Mouse (Mus musculus): Measurements from ENCODE around the gene Tbcc.

- TF ChIP-seq CTCF (conservative IDR thresholded peaks at IDR 0.05; ENCODE audit: insufficient read depth, insufficient read length, low read depth, low read length): no peak
- TF ChIP-seq POLR2A (IDR thresholded peaks at IDR 0.05; ENCODE audit: low read depth, low read length): no peak
Observed at GRCm38 (mm10) chr17:46856107-46856388, 34.4 kb upstream of the Tbcc start.
